Mouse (Mus musculus): ENCODE results near the gene Cyp2d10. TPM values are rescaled to one million over a fixed set of nuclear protein-coding genes. Genes with fewer than 3 reads are reported as not detected.
"Not testable (repeated sequence)": the region's sequence is repeated elsewhere in the genome, so short reads cannot be mapped to it uniquely, and the experiment has no call there.

The Cyp2d10 gene
- total RNA-seq, 2 experiments from 2014 or later, result not detected

DNA sequence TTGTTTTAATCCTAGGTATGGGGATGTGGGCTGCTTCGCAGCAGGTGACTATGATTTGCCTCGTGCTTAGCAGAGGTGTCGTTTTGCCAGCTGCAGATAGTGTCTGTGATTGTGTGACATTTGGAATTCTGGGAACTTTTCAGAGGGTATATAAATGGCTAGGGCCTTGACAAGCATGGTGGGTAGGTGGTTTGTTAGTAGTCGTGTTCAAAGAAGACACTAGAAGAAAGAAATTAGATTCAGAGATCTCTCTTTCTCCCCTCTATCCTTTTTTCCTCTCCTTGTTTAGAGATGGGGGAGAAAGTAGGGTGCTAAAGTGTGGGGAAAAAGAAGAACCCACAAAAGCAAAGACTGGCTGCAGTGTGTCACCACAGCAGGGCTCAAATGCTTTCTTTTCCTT, 38.8 kb downstream of the Cyp2d10 start:
- no peak for DNase-seq (ENCODE audit: low spot score in 2 of 2)
- intact Hi-C loops (cut with DNase I), result no loop called here

DNA sequence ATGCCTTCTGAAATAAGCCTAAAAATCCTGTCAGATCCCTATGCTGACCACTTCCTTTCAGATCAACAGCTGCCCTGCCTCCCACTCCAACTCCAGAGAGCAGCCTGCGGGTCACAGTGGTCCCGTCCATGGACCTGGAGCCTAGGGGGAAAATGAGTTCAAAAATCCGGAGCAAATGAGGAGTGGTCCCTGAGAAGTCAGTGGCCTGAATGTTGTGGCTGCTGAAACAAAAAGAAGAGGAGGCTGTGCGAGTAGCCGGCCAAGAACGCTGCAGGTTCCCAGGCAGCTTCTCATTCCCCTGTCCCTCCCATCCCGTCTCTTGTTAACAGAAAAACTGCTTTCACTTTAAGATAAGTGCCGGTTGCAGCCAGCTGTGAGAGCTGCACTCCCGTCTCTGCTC, 42.4 kb downstream of the Cyp2d10 start:
- DNase-seq (ENCODE audit: low spot score in 2 of 2); intact Hi-C loops (cut with DNase I): not testable (repeated sequence)

DNA sequence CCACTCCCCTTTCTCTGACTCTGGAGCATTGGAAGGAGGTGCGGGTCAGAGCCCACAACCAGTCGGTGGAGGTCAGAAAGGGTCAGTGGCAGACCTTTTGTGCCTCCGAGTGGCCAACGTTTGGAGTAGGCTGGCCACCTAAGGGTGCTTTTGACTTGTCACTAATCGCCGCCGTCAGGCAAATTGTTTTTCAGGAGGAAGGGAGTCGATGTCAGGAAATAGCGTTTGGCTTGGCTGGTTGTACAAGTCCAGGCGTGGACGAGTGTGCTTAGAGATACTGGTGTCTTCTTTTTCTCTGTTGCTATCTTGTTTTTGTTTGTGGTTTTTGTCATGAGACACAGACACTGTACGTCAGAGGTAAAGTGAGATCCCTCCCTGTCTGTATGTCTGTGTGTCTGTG, 43.2 kb downstream of the Cyp2d10 start:
- intact Hi-C loops (cut with DNase I), result not testable (repeated sequence)

DNA sequence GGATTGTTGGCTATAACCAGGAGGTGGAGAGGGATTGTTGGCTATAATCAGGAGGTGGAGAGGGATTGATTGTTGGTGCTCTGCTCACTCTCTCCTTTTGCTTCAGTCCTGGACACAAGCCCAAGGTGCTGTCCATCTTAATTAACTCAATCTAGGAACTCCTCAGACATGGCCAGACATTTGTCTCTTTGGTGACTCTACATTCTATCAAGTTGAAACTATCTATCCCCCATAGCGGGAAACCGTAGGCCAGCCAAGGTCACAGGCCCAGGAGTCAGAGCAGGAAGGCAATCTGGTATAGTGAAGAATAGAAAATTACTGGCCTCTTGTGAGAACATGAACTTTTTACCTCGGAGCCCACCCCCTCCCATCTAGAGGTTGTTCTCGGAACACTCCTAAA, 44.8 kb downstream of the Cyp2d10 start:
- no peak for DNase-seq (ENCODE audit: low spot score in 2 of 2)
- intact Hi-C loops (cut with DNase I), result no loop called here

More for the DNA sequence above, 43.2 kb downstream of the Cyp2d10 start:
- not testable (repeated sequence) for DNase-seq (ENCODE audit: low spot score in 2 of 2)

DNA sequence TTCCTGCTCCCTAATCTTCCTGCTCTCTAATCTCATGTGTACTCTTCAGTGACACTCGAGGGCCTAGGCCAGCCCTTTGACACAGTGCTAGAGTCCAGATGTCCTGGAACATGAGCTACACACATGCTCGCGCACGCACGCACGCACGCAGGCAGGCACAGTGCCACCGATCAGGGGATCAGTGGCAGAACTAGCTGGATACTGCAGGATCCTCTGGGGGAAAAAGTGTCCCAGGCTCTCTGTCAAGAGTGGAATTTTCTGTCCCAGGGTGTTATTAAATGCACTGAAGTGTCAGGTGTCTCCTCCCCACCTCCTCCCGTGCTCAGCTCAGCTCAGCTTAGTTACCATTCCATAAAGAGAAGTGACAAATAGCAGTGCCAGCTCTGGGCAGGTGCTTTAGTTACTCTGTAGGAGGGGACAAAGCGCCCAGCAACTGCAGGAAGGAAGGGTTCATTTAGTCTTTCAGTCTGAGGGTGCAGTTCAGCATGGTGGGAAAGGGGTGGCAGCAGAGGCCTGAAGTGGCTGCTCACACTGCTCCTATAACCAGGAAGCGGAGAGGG, 45.5 kb downstream of the Cyp2d10 start:
- intact Hi-C loops (cut with DNase I), result no loop called here
- no peak for DNase-seq (ENCODE audit: low spot score in 2 of 2)

DNA sequence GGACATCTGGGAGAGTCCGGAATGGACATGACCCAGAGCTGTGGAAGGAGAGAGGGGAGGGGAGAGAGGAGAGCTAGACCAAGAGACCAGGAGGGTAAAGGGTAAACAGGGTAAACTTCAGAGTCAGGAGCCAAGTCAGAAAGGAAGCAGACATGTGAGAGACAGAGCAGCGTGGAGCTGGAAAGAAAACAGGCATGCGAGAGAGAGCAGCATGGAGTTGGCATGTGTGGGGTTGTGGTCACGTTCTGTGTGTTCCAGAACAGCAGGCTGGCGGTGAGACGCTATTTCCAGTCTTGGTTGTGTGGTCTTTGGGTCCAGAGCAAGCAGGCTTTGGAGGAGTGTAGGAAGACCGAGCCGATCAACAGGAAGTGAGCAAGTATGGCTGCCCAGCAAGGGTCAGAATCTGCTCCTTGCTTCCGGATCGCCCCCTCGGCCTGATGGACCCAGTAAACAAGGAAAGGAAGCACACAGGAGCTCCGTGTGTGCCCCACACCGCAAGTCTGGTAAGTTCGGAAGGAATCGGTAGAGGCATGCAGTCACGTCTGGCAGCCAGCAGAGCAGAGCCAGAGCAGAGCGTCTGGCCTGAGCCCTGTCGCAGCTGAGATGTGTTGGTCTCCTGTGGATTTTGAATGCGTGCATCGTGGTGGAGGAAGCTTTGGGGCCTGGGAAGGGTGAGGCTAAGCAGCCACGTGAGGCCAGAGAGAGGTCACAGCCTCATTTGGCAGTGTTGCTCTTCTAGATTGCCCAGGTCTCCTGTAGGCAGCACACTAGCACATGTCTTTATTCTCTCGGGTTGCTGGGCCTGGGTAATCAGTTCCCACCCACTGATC, 48.3 kb downstream of the Cyp2d10 start:
- DNase-seq (ENCODE audit: low spot score in 2 of 2), result no peak
- intact Hi-C loops (cut with DNase I), result no loop called here

DNA sequence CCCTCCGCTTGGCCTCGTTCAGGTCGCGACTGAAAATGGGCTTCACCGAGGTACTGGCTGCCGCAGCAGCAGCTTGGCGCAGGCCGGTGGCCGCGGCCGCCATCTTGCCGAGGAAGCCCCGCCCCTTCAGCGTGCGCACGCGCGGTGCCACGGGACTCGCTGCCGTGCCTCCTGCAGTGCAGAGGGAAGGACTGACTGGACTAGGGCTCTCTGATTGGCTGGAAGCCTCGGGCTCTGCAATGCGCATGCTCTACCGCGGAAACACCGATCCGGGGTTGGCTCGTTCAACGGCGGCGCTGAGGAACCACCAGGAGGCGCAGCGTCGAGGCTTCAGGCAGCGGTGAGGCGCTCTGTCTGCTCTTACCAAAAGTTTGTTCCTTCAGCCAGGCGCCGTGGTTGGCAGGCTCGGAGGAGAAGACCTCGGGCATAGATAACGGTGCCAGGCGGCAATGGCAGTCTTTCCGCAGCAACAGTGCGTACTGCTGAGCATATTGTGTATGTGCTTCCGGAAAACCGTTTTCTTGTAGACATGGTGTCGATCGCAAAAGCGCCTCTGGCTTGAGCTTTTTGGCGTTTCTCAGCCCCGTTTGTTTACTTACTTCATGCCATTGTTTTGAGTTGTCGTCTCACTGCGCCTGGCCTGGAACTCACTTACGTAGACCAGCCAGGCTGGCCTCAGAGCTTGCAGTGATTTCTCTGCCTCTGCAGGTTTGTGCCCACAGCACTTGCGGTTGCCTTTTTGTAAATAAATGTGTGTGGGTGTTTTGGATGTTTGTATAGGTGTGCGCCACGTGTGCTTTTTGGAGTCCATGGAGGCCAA, 52.7 kb downstream of the Cyp2d10 start, which contains the start of gene Ndufa6:
Ndufa6 (minus strand) TSS at position 197 of the 820 bp plus-strand sequence.
- intact Hi-C loops (cut with DNase I), result loop anchor here (1.0 kb wide), 1 partner anchor 63 kb away; no protein-coding TSS in a partner anchor

DNA sequence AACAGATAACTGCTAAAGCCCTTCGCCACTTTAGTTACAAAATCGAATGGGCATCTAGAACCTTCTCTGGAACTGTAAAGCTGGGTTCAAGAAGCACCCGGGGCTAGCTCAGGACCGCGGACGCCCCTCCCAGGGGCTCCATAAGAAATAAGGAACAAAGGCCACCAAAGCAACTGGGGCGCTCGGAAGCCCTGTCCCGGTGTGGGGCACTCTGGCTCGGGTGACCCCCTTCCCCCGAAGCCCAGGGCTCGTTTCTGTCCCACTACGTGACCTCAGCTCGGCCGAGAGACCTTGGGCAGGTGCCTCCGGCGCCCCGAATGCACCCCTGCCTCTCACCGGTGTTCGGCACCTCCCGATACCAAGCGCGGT, 53.3 kb downstream of the Cyp2d10 start:
- DNase-seq (ENCODE audit: low spot score in 2 of 2), result no peak

More for the DNA sequence above, 52.7 kb downstream of the Cyp2d10 start, which contains the start of gene Ndufa6:
- peak; percentile 95 to 96 for DNase-seq (ENCODE audit: low spot score in 2 of 2)

DNA sequence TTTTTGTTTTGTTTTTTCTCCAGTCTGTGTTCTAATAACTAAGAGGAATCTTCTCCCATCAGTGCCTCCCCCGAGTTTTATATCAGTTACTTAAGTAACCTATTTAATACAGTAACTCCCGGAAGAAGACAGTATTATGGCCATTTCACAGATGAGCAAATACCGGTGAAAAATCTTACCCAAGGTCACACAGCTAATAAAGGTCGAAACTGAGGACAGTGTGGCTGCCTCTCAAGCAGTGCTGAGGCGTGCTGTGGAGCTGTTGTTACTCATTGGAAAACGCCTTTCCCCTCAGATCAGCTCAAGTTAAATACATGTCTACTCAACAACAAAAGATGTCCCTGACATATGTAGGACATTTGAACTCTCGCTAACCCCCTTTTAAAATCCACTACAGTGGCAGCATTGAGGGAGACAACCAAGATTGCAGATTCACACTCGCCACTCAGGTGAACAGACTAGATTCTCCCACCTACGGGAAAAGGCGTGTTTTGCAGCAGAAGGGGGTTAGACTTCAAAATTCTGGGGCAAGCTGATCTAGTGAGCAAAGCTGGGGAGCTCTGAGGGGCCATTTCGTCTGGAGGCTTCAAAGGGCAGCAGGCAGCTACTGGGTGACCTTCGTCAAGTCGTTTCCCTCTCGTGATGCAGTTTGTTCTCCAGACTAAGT, 53.8 kb downstream of the Cyp2d10 start:
- no peak for DNase-seq (ENCODE audit: low spot score in 2 of 2)
- intact Hi-C loops (cut with DNase I), result no loop called here

More for the DNA sequence above, 53.3 kb downstream of the Cyp2d10 start:
- intact Hi-C loops (cut with DNase I), result loop anchor here (1.0 kb wide), 1 partner anchor 64 kb away; no protein-coding TSS in a partner anchor

Small RNA genes lying within 50 kb of the gene (microRNA-seq; reads per million reads assigned to microRNA genes)
- gene Gm25990 (not detected), gene Gm27331 (not detected), gene Gm27622 (not detected), gene Mir7684 (not detected)

Other genes starting within 250 kb of the Cyp2d10 start
- 1 to 10 TPM; 3.6 to 4.7 TPM for gene Shisa8, start 194.4 kb downstream of the Cyp2d10 start, total RNA-seq (2021)
- 1 to 10 TPM in 1 of 2 experiments, under 1 TPM in 1; 0.22 to 1.1 TPM for gene Tnfrsf13c, start 182.8 kb downstream of the Cyp2d10 start, total RNA-seq (2021)
- gene Cenpm, start 162.4 kb downstream of the Cyp2d10 start, total RNA-seq (2021), result 1 to 10 TPM; 3.1 to 4.1 TPM
- 100 to 1,000 TPM in 1 of 2 experiments, 10 to 100 TPM in 1; 97.8 to 105 TPM for gene 1500009C09Rik, start 154.8 kb downstream of the Cyp2d10 start, total RNA-seq (2021)
- gene Sept3, start 132.3 kb downstream of the Cyp2d10 start, total RNA-seq (2021), result 100 to 1,000 TPM; 503 to 533 TPM
- gene Wbp2nl, start 108.2 kb downstream of the Cyp2d10 start, total RNA-seq (2021), result not detected
- gene Naga, start 68.3 kb downstream of the Cyp2d10 start, total RNA-seq (2021), result 10 to 100 TPM; 35.9 to 39.3 TPM
- gene Pheta2, start 68.3 kb downstream of the Cyp2d10 start, total RNA-seq (2021), result 1 to 10 TPM in 1 of 2 experiments, under 1 TPM in 1; 0.57 to 1.4 TPM
- 100 to 1,000 TPM; 127 to 144 TPM for gene Smdt1, start 68.2 kb downstream of the Cyp2d10 start, total RNA-seq (2021)
- gene Ndufa6, start 52.9 kb downstream of the Cyp2d10 start, total RNA-seq (2021), result 100 to 1,000 TPM; 198 to 199 TPM
- gene Cyp2d22, start 26.9 kb downstream of the Cyp2d10 start, total RNA-seq (2021), result 10 to 100 TPM; 27.6 to 32.4 TPM
- gene Cyp2d11, start 13.2 kb downstream of the Cyp2d10 start, total RNA-seq (2021), result under 1 TPM in 1 of 2 experiments, not detected in 1; 0.27 TPM
- not detected for gene Cyp2d9, start 26.2 kb upstream of the Cyp2d10 start, total RNA-seq (2021)
- not detected for gene Cyp2d12, start 147.9 kb upstream of the Cyp2d10 start, total RNA-seq (2021)
- gene Cyp2d34, start 213.8 kb upstream of the Cyp2d10 start, total RNA-seq (2021), result not detected

Measured in left cerebral cortex, postnatal 36 days (tissue).